Mouse (Mus musculus): Measurements from ENCODE around the gene Ncoa5. TPM values are rescaled to one million over a fixed set of nuclear protein-coding genes. Genes with fewer than 3 reads are reported as not detected.

Ncoa5 gene
- polyA plus RNA-seq, 1 experiment from 2014 or later = 21.6 TPM

- no peaks in the 10 kb centered on the region for H3K9me3 ChIP-seq (ENCODE audit: low read length)
- no peaks in the 10 kb centered on the region for H3K36me3 ChIP-seq (ENCODE audit: insufficient read depth, low read length)
- no peaks in the 10 kb centered on the region for H3K27me3 ChIP-seq (replicated peaks; ENCODE audit: insufficient read depth, low read length)
- H3K4me2 ChIP-seq (replicated peaks; ENCODE audit: low read depth, low read length) = no peak overlapping the region
- DNase-seq (ENCODE audit: low spot score) (no peak), ATAC-seq (no peak)
- 24% methylated on average over 11 of the region's 11 CpGs for WGBS
- TF ChIP-seq EP300 (IDR thresholded peaks at IDR 0.05) (no peak), CTCF (IDR thresholded peaks at IDR 0.05) (no peak)
- no peak overlapping the region for H3K27ac ChIP-seq (ENCODE audit: low read length)
- H3K9ac ChIP-seq (replicated peaks; ENCODE audit: low read depth) = no peak overlapping the region
- peaks cover 9% of the 10 kb centered on the region for H3K4me1 ChIP-seq (ENCODE audit: insufficient read depth, low read depth, low read length)
- no peak overlapping the region for H3K4me3 ChIP-seq (ENCODE audit: low read depth, low read length)
These were observed 16.9 kb upstream of the Ncoa5 start for GRCm38 (mm10) chr2:165051566-165051965.

DNA sequence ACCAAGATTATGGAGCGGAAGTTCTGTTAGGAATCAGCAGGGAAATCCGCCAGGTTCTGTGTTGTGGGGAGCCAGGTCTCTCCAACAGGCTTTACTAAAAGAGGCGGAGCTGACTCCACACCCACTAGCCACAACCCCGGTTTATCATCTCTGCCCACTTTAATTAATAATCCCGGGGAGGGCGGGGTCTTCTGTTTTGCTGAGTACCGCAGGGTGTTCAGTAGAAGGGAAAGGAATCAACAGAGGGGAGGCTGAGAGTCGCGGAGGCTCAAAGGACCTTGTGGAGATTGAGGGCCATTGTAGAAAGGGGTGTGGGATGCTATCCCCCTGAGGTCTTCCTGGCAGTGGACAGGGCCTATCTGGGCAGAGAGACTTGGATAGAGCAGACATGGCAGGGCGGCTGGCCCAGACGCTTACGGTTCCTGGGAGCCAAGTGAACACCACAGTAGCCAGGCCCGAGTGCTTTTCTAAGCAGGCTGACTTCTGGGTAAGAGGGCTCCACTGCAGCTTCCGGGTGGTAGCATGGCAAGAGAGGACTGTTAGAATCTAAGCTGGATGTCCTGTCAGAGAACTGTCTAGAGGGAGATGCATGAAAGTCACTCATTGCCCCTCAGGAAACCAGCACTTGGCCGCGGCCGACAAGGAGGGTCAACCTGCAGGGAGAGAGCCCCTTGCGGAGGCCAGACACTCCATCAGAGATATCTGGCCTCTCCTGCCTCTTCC lies 16.3 kb upstream of the Ncoa5 start:
- Histone ChIP-seq H3K36me3 (ENCODE audit: insufficient read depth, low read length) (no peaks in the 10 kb centered on the region), H3K4me3 (ENCODE audit: low read depth, low read length) (no peak overlapping the region), H3K9me3 (ENCODE audit: low read length) (no peaks in the 10 kb centered on the region), H3K9ac (replicated peaks; ENCODE audit: low read depth) (no peak overlapping the region), H3K27ac (ENCODE audit: low read length) (no peak overlapping the region), H3K27me3 (replicated peaks; ENCODE audit: insufficient read depth, low read length) (no peaks in the 10 kb centered on the region), H3K4me2 (replicated peaks; ENCODE audit: low read depth, low read length) (no peak overlapping the region), H3K4me1 (ENCODE audit: insufficient read depth, low read depth, low read length) (peaks cover 5% of the 10 kb centered on the region)
- WGBS = 66% methylated on average over 18 of the region's 18 CpGs
- no peak for DNase-seq (ENCODE audit: low spot score)
- no peak for ATAC-seq
- TF ChIP-seq EP300 (IDR thresholded peaks at IDR 0.05) (no peak), CTCF (IDR thresholded peaks at IDR 0.05) (no peak)

DNA sequence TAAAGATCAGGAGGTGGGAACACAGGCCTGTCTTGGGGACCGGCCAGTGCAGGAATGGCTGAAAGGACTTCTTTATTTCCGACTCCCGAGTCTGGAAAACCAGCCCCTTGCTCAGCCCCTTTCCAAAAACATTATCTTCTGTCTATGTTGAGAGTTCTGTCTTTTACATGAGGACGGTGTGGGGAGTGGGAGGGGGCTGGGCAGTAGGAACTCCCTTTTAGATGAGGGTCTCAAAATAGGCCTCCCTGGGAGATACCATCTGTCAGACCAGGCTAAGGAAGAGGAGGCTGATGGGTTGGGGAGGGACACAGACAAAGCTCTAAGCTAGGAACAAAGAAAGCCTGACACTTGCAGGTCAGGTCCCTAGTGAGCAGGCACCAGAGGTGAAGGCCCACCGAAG lies 14.4 kb upstream of the Ncoa5 start:
- no peaks in the 10 kb centered on the region for H3K36me3 ChIP-seq (ENCODE audit: insufficient read depth, low read length)
- H3K4me3 ChIP-seq (ENCODE audit: low read depth, low read length) = no peak overlapping the region
- no peak overlapping the region for H3K27ac ChIP-seq (ENCODE audit: low read length)
- no peaks in the 10 kb centered on the region for H3K27me3 ChIP-seq (replicated peaks; ENCODE audit: insufficient read depth, low read length)
- TF ChIP-seq CTCF (IDR thresholded peaks at IDR 0.05) (no peak), EP300 (IDR thresholded peaks at IDR 0.05) (no peak)
- H3K9ac ChIP-seq (replicated peaks; ENCODE audit: low read depth) = no peak overlapping the region
- WGBS = 65% methylated on average over 5 of the region's 5 CpGs
- no peak for DNase-seq (ENCODE audit: low spot score)
- ATAC-seq = no peak
- no peak overlapping the region for H3K4me2 ChIP-seq (replicated peaks; ENCODE audit: low read depth, low read length)
- no peaks in the 10 kb centered on the region for H3K4me1 ChIP-seq (ENCODE audit: insufficient read depth, low read depth, low read length)
- no peaks in the 10 kb centered on the region for H3K9me3 ChIP-seq (ENCODE audit: low read length)

GRCm38 (mm10) chr2:165043729-165044128 lies 9.1 kb upstream of the Ncoa5 start:
- Histone ChIP-seq H3K9me3 (ENCODE audit: low read length) (no peaks in the 10 kb centered on the region), H3K4me3 (ENCODE audit: low read depth, low read length) (no peak overlapping the region), H3K27ac (ENCODE audit: low read length) (no peak overlapping the region), H3K36me3 (ENCODE audit: insufficient read depth, low read length) (no peaks in the 10 kb centered on the region), H3K4me1 (ENCODE audit: insufficient read depth, low read depth, low read length) (no peaks in the 10 kb centered on the region), H3K27me3 (replicated peaks; ENCODE audit: insufficient read depth, low read length) (no peaks in the 10 kb centered on the region), H3K4me2 (replicated peaks; ENCODE audit: low read depth, low read length) (no peak overlapping the region), H3K9ac (replicated peaks; ENCODE audit: low read depth) (no peak overlapping the region)
- DNase-seq (ENCODE audit: low spot score) (no peak), ATAC-seq (no peak)
- TF ChIP-seq EP300 (IDR thresholded peaks at IDR 0.05) (no peak), CTCF (IDR thresholded peaks at IDR 0.05) (no peak)
- 62% methylated on average over 2 of the region's 2 CpGs for WGBS

DNA sequence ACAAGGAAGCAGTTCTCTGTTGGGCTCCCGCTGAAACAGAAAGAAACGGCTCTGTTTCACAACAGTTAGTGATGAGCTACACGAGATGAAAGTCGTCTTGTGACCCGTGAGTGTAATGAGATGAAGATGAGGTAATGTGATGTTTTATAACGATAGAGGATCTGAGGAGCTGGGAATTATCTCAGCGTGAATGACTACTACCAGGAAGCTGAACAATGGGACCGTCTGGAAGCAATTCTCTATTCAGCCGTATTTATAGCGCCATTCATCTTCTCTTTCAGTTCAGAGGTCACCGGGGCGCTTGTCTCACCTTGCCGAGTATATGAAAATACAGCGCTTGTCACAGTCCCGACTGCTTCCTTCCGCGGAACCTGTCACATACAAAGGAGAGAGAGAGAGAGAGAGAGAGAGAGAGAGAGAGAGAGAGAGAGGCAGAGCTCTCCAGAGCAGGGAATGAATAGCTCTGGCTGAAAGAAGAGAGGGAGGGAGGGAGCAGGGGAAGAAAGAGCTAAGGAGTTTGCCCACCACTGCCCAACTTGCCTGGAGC lies 8.5 kb upstream of the Ncoa5 start:
- no peak for TF ChIP-seq CTCF (IDR thresholded peaks at IDR 0.05)
- TF ChIP-seq EP300 (IDR thresholded peaks at IDR 0.05) = no peak
- ATAC-seq (peak; percentile 37), DNase-seq (ENCODE audit: low spot score) (peak; percentile 62)
- H3K4me1 ChIP-seq (ENCODE audit: insufficient read depth, low read depth, low read length) = no peaks in the 10 kb centered on the region
- H3K4me2 ChIP-seq (replicated peaks; ENCODE audit: low read depth, low read length) = 0 out of 2 replicates have a peak overlapping the region, but pooled peaks have one; percentile 1
- H3K4me3 ChIP-seq (ENCODE audit: low read depth, low read length) = no peak overlapping the region
- no peaks in the 10 kb centered on the region for H3K9me3 ChIP-seq (ENCODE audit: low read length)
- 20% methylated on average over 17 of the region's 17 CpGs for WGBS
- H3K27me3 ChIP-seq (replicated peaks; ENCODE audit: insufficient read depth, low read length) = no peaks in the 10 kb centered on the region
- no peak overlapping the region for H3K9ac ChIP-seq (replicated peaks; ENCODE audit: low read depth)
- H3K27ac ChIP-seq (ENCODE audit: low read length) = no peak overlapping the region
- H3K36me3 ChIP-seq (ENCODE audit: insufficient read depth, low read length) = no peaks in the 10 kb centered on the region

DNA sequence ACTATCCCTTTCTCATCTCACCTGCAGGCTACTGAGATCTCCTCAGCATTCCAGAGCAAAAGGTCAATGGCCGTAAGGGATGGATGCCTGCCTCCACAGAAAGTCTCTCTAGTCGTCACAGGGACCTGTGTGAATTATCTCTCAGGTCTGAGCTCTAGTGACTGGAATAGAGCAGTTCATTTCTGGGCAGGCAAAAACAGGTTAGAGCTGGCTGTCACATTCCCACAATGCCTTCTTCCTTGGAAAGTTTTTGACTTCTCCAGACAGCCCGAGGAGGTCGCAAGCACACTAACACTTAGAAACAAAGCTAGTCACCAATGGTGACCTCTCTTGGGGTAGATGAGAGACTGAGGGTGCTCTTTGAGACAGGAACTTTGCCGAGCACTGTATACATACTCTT lies 7.5 kb upstream of the Ncoa5 start:
- Histone ChIP-seq H3K9ac (replicated peaks; ENCODE audit: low read depth) (no peak overlapping the region), H3K4me3 (ENCODE audit: low read depth, low read length) (no peak overlapping the region), H3K27me3 (replicated peaks; ENCODE audit: insufficient read depth, low read length) (no peaks in the 10 kb centered on the region), H3K4me1 (ENCODE audit: insufficient read depth, low read depth, low read length) (no peaks in the 10 kb centered on the region), H3K27ac (ENCODE audit: low read length) (no peak overlapping the region), H3K36me3 (ENCODE audit: insufficient read depth, low read length) (no peaks in the 10 kb centered on the region), H3K9me3 (ENCODE audit: low read length) (no peaks in the 10 kb centered on the region), H3K4me2 (replicated peaks; ENCODE audit: low read depth, low read length) (no peak overlapping the region)
- WGBS = 64% methylated on average over 5 of the region's 5 CpGs
- no peak for ATAC-seq
- TF ChIP-seq CTCF (IDR thresholded peaks at IDR 0.05) = no peak
- no peak for TF ChIP-seq EP300 (IDR thresholded peaks at IDR 0.05)
- DNase-seq (ENCODE audit: low spot score) = no peak

All from lung, postnatal 0 days (tissue).